Mouse (Mus musculus) neural tube, embryonic 15.5 days (tissue): ENCODE measurements around the gene Smarca4. TPM values are rescaled to one million over a fixed set of nuclear protein-coding genes. Genes with fewer than 3 reads are reported as not detected.

Source experiments
- ATAC-seq: fragments of 200-750 bp; cut with Nextera tagmentation; 2 replicates; pipeline ENCODE4 v1.8.0; 2017; ENCODE audit warnings: mild to moderate bottlenecking, moderate TSS enrichment, moderate library complexity; ENCODE audit not compliant: low FRiP score
- H3K27ac ChIP-seq: fragments of 300-500 bp; sonication (generic); replicated peaks from 2 replicates; pipeline ENCODE4 v1.5.1; 2015; ENCODE audit warnings: mild to moderate bottlenecking, inconsistent platforms
- H3K27me3 ChIP-seq: fragments of 300-500 bp; sonication (generic); replicated peaks from 2 replicates; pipeline ENCODE4 v1.6.1; 2015; ENCODE audit warnings: inconsistent platforms
- H3K36me3 ChIP-seq: fragments of 300-500 bp; sonication (generic); 2 replicates; pipeline ENCODE4 v1.6.1; 2015; ENCODE audit warnings: inconsistent platforms
- H3K4me1 ChIP-seq: fragments of 300-500 bp; sonication (generic); 2 replicates; pipeline ENCODE4 v1.6.1; 2015; ENCODE audit warnings: inconsistent platforms
- H3K4me2 ChIP-seq: fragments of 300-500 bp; sonication (generic); 2 replicates; pipeline ENCODE4 v1.6.1; 2015; ENCODE audit warnings: inconsistent platforms, mild to moderate bottlenecking, moderate library complexity
- H3K4me3 ChIP-seq: fragments of 300-500 bp; sonication (generic); replicated peaks from 2 replicates; pipeline ENCODE4 v1.5.1; 2015; ENCODE audit warnings: mild to moderate bottlenecking, inconsistent platforms
- H3K9ac ChIP-seq: fragments of 300-500 bp; sonication (generic); replicated peaks from 2 replicates; pipeline ENCODE4 v1.6.1; 2015; ENCODE audit warnings: mild to moderate bottlenecking, inconsistent platforms
- H3K9me3 ChIP-seq: fragments of 300-500 bp; sonication (generic); replicated peaks from 2 replicates; pipeline ENCODE4 v1.6.1; 2016; ENCODE audit warnings: inconsistent platforms
- WGBS: fragments of 180-500 bp; shearing (Covaris S2); methylation state at CpG from one replicate; pipeline ENCODE4 v1.1.7; 2015; ENCODE audit warnings: mixed read lengths; 5-methylcytosine and 5-hydroxymethylcytosine counted together
- polyA plus RNA-seq: library from polyadenylated mRNA; unstranded; fragments of >200 nt; fragmentation: Nextera tagmentation; extraction: Ambion mirVana; gene quantifications from 2 replicates; pipeline ENCODE4 v1.2.1, GENCODE M21; 2015

The Smarca4 gene
- polyA plus RNA-seq, 1 experiment from 2014 or later = 110 TPM

GRCm38 (mm10) chr9:21627145-21627795 lies 11.3 kb downstream of the Smarca4 start:
- no peak for ATAC-seq
- Histone ChIP-seq H3K4me1 (peaks cover 6% of the 10 kb centered on the region), H3K27ac (no peak overlapping the region), H3K27me3 (no peaks in the 10 kb centered on the region), H3K9ac (no peak overlapping the region), H3K4me2 (no peak overlapping the region), H3K9me3 (no peaks in the 10 kb centered on the region), H3K36me3 (no peaks in the 10 kb centered on the region), H3K4me3 (no peak overlapping the region)
- WGBS = 51% methylated on average over 5 of the region's 5 CpGs

GRCm38 (mm10) chr9:21630673-21631072 lies 14.7 kb downstream of the Smarca4 start:
- Histone ChIP-seq H3K4me1 (peaks cover 10% of the 10 kb centered on the region), H3K9ac (no peak overlapping the region), H3K36me3 (peaks cover 31% of the 10 kb centered on the region), H3K4me3 (no peak overlapping the region), H3K4me2 (no peak overlapping the region), H3K27ac (no peak overlapping the region), H3K9me3 (no peaks in the 10 kb centered on the region), H3K27me3 (no peaks in the 10 kb centered on the region)
- ATAC-seq = no peak
- 72% methylated on average over 3 of the region's 3 CpGs for WGBS

- no peak overlapping the region for H3K9ac ChIP-seq
- no peaks in the 10 kb centered on the region for H3K27me3 ChIP-seq
- no peaks in the 10 kb centered on the region for H3K9me3 ChIP-seq
- no peak overlapping the region for H3K4me3 ChIP-seq
- WGBS = 68% methylated on average over 3 of the region's 3 CpGs
- no peak overlapping the region for H3K27ac ChIP-seq
- peaks cover 56% of the 10 kb centered on the region for H3K36me3 ChIP-seq
- ATAC-seq = no peak
- no peak overlapping the region for H3K4me2 ChIP-seq
- peaks cover 10% of the 10 kb centered on the region; the same call in 1 of the 2 replicates for H3K4me1 ChIP-seq
Measured at GRCm38 (mm10) chr9:21633106-21633505, 17.1 kb downstream of the Smarca4 start.

- Histone ChIP-seq H3K4me3 (no peak overlapping the region), H3K9me3 (no peaks in the 10 kb centered on the region), H3K27me3 (no peaks in the 10 kb centered on the region), H3K9ac (no peak overlapping the region), H3K4me1 (peaks cover 10% of the 10 kb centered on the region; the same call in 1 of the 2 replicates), H3K4me2 (no peak overlapping the region), H3K27ac (no peak overlapping the region), H3K36me3 (peaks cover 81% of the 10 kb centered on the region)
- WGBS = 45% methylated on average over 7 of the region's 7 CpGs
- no peak for ATAC-seq
Measured at GRCm38 (mm10) chr9:21635639-21636038, 19.7 kb downstream of the Smarca4 start.

GRCm38 (mm10) chr9:21639031-21639430 lies 23.1 kb downstream of the Smarca4 start:
- no peak overlapping the region for H3K4me2 ChIP-seq
- WGBS = 93% methylated on average over 11 of the region's 11 CpGs
- peaks cover 100% of the 10 kb centered on the region for H3K36me3 ChIP-seq
- no peaks in the 10 kb centered on the region for H3K27me3 ChIP-seq
- no peak overlapping the region for H3K27ac ChIP-seq
- no peaks in the 10 kb centered on the region for H3K9me3 ChIP-seq
- H3K9ac ChIP-seq = no peak overlapping the region
- peaks cover 1% of the 10 kb centered on the region; the same call in 1 of the 2 replicates for H3K4me1 ChIP-seq
- H3K4me3 ChIP-seq = no peak overlapping the region
- no peak for ATAC-seq

- Histone ChIP-seq H3K27me3 (no peaks in the 10 kb centered on the region), H3K9ac (no peak overlapping the region), H3K4me2 (no peak overlapping the region), H3K4me1 (no peaks in the 10 kb centered on the region), H3K27ac (no peak overlapping the region), H3K36me3 (peaks cover 82% of the 10 kb centered on the region), H3K9me3 (no peaks in the 10 kb centered on the region), H3K4me3 (no peak overlapping the region)
- WGBS = 95% methylated on average over 3 of the region's 3 CpGs
- ATAC-seq = no peak
Measured at GRCm38 (mm10) chr9:21646366-21646765, 30.4 kb downstream of the Smarca4 start.

- Histone ChIP-seq H3K9ac (no peak overlapping the region), H3K27me3 (no peaks in the 10 kb centered on the region), H3K4me2 (no peak overlapping the region), H3K4me3 (no peak overlapping the region), H3K9me3 (no peaks in the 10 kb centered on the region), H3K27ac (no peak overlapping the region), H3K4me1 (no peaks in the 10 kb centered on the region), H3K36me3 (peaks cover 78% of the 10 kb centered on the region)
- 88% methylated on average over 6 of the region's 6 CpGs for WGBS
- no peak for ATAC-seq
Measured at GRCm38 (mm10) chr9:21647721-21648120, 31.8 kb downstream of the Smarca4 start.

- no peak for ATAC-seq
- H3K27me3 ChIP-seq = no peaks in the 10 kb centered on the region
- no peak overlapping the region for H3K4me2 ChIP-seq
- WGBS = 93% methylated on average over 5 of the region's 5 CpGs
- no peak overlapping the region for H3K27ac ChIP-seq
- H3K9me3 ChIP-seq = no peaks in the 10 kb centered on the region
- H3K36me3 ChIP-seq = peaks cover 74% of the 10 kb centered on the region
- no peak overlapping the region for H3K4me3 ChIP-seq
- no peaks in the 10 kb centered on the region for H3K4me1 ChIP-seq
- no peak overlapping the region for H3K9ac ChIP-seq
Measured at GRCm38 (mm10) chr9:21652263-21652662, 36.3 kb downstream of the Smarca4 start.

- Histone ChIP-seq H3K4me2 (no peak overlapping the region), H3K9me3 (no peaks in the 10 kb centered on the region), H3K27ac (no peak overlapping the region), H3K9ac (no peak overlapping the region), H3K27me3 (no peaks in the 10 kb centered on the region), H3K36me3 (peaks cover 74% of the 10 kb centered on the region), H3K4me1 (no peaks in the 10 kb centered on the region), H3K4me3 (no peak overlapping the region)
- WGBS = 88% methylated on average over 2 of the region's 2 CpGs
- ATAC-seq = no peak
Measured at GRCm38 (mm10) chr9:21653253-21653652, 37.3 kb downstream of the Smarca4 start.

GRCm38 (mm10) chr9:21662034-21662433 lies 46.1 kb downstream of the Smarca4 start:
- H3K4me1 ChIP-seq = no peaks in the 10 kb centered on the region
- no peaks in the 10 kb centered on the region for H3K27me3 ChIP-seq
- no peak overlapping the region for H3K4me2 ChIP-seq
- WGBS = 97% methylated on average over 5 of the region's 5 CpGs
- ATAC-seq = no peak
- peaks cover 98% of the 10 kb centered on the region for H3K36me3 ChIP-seq
- no peak overlapping the region for H3K27ac ChIP-seq
- H3K9ac ChIP-seq = no peak overlapping the region
- H3K9me3 ChIP-seq = no peaks in the 10 kb centered on the region
- H3K4me3 ChIP-seq = no peak overlapping the region

- no peak for ATAC-seq
- H3K4me3 ChIP-seq = no peak overlapping the region
- no peaks in the 10 kb centered on the region for H3K27me3 ChIP-seq
- no peak overlapping the region for H3K9ac ChIP-seq
- H3K36me3 ChIP-seq = peaks cover 99% of the 10 kb centered on the region
- H3K27ac ChIP-seq = no peak overlapping the region
- WGBS = 95% methylated on average over 7 of the region's 7 CpGs
- no peak overlapping the region for H3K4me2 ChIP-seq
- no peaks in the 10 kb centered on the region for H3K4me1 ChIP-seq
- no peaks in the 10 kb centered on the region for H3K9me3 ChIP-seq
Measured at GRCm38 (mm10) chr9:21668946-21669345, 53.0 kb downstream of the Smarca4 start.

GRCm38 (mm10) chr9:21670354-21670753 lies 54.4 kb downstream of the Smarca4 start:
- Histone ChIP-seq H3K27me3 (no peaks in the 10 kb centered on the region), H3K4me2 (no peak overlapping the region), H3K27ac (no peak overlapping the region), H3K9me3 (no peaks in the 10 kb centered on the region), H3K4me1 (no peaks in the 10 kb centered on the region), H3K9ac (no peak overlapping the region), H3K4me3 (no peak overlapping the region), H3K36me3 (peaks cover 99% of the 10 kb centered on the region)
- 96% methylated on average over 6 of the region's 6 CpGs for WGBS
- no peak for ATAC-seq
